Mouse (Mus musculus): ENCODE measurements at regions not wholly inside any gene's neighbourhood (a gene's known extent, or its start where the extent isn't known, plus 50 kb on each side); places are given as distances from the start of the nearest gene placed in this dataset.
A peak's percentile ranks its signal among the peaks of the same experiment; 100 is the strongest.
"Not testable (repeated sequence)": the region's sequence is repeated elsewhere in the genome, so short reads cannot be mapped to it uniquely, and the experiment has no call there.

- DNase-seq, result no peak
Measured at GRCm38 (mm10) chr10:57046021-57046420, 440.2 kb upstream of the Hsf2 start.

- DNase-seq, result no peak
Measured at GRCm38 (mm10) chr10:57046891-57047290, 439.3 kb upstream of the Hsf2 start.

- no peak for DNase-seq
Measured at GRCm38 (mm10) chr10:57047719-57048118, 438.5 kb upstream of the Hsf2 start.

GRCm38 (mm10) chr10:57053375-57053774 is 432.8 kb upstream of the Hsf2 start:
- not testable (repeated sequence) for DNase-seq

- no peak for DNase-seq
Measured at GRCm38 (mm10) chr10:57090131-57090530, 396.1 kb upstream of the Hsf2 start.

GRCm38 (mm10) chr10:57095920-57096319 is 390.3 kb upstream of the Hsf2 start:
- no peak for DNase-seq

- no peak for DNase-seq
Measured at GRCm38 (mm10) chr10:57113359-57113758, 372.8 kb upstream of the Hsf2 start.

GRCm38 (mm10) chr10:57114696-57115271 is 371.4 kb upstream of the Hsf2 start:
- no peak for DNase-seq

GRCm38 (mm10) chr10:57121514-57121913 is 364.7 kb upstream of the Hsf2 start:
- DNase-seq, result no peak

GRCm38 (mm10) chr10:57127185-57127584 is 359.0 kb upstream of the Hsf2 start:
- DNase-seq, result peak; percentile 23

GRCm38 (mm10) chr10:57156426-57156825 is 329.8 kb upstream of the Hsf2 start:
- no peak for DNase-seq

- DNase-seq, result no peak
Measured at GRCm38 (mm10) chr10:57156912-57157311, 329.3 kb upstream of the Hsf2 start.

- DNase-seq, result no peak
Measured at GRCm38 (mm10) chr10:57160546-57160945, 325.6 kb upstream of the Hsf2 start.

- DNase-seq, result no peak
Measured at GRCm38 (mm10) chr10:57163359-57163758, 322.8 kb upstream of the Hsf2 start.

- DNase-seq, result no peak
Measured at GRCm38 (mm10) chr10:57183560-57183959, 302.6 kb upstream of the Hsf2 start.

- no peak for DNase-seq
Measured at GRCm38 (mm10) chr10:57210701-57211100, 275.5 kb upstream of the Hsf2 start.

GRCm38 (mm10) chr10:57231117-57231516 is 255.1 kb upstream of the Hsf2 start:
- no peak for DNase-seq

GRCm38 (mm10) chr10:57281220-57281619 is 205.0 kb upstream of the Hsf2 start:
- no peak for DNase-seq

- no peak for DNase-seq
Measured at GRCm38 (mm10) chr10:57282896-57283295, 203.3 kb upstream of the Hsf2 start.

GRCm38 (mm10) chr10:57291596-57291995 is 194.6 kb upstream of the Hsf2 start:
- no peak for DNase-seq

GRCm38 (mm10) chr10:57313799-57314198 is 172.4 kb upstream of the Hsf2 start:
- DNase-seq, result peak; percentile 30

GRCm38 (mm10) chr10:57317067-57317466 is 169.1 kb upstream of the Hsf2 start:
- DNase-seq, result peak; percentile 17

GRCm38 (mm10) chr10:57319171-57319570 is 167.0 kb upstream of the Hsf2 start:
- no peak for DNase-seq

GRCm38 (mm10) chr10:57322717-57323424 is 163.3 kb upstream of the Hsf2 start:
- DNase-seq, result no peak

GRCm38 (mm10) chr10:57324226-57324625 is 162.0 kb upstream of the Hsf2 start:
- no peak for DNase-seq
